Mouse (Mus musculus): ENCODE measurements around the gene Ccdc117.
"Not testable (repeated sequence)": the region's sequence is repeated elsewhere in the genome, so short reads cannot be mapped to it uniquely, and the experiment has no call there.

The Ccdc117 gene

GRCm38 (mm10) chr11:5530172-5530571 lies 11.8 kb downstream of the Ccdc117 start:
- DNase-seq = no peak

- DNase-seq = no peak
Observed at GRCm38 (mm10) chr11:5528841-5529240, 13.1 kb downstream of the Ccdc117 start.

GRCm38 (mm10) chr11:5527865-5528523 lies 14.0 kb downstream of the Ccdc117 start:
- DNase-seq = no peak

GRCm38 (mm10) chr11:5526573-5527439 lies 15.2 kb downstream of the Ccdc117 start:
- no peak for DNase-seq

GRCm38 (mm10) chr11:5525418-5525817 lies 16.6 kb downstream of the Ccdc117 start:
- DNase-seq = no peak

- no peak for DNase-seq
Observed at GRCm38 (mm10) chr11:5522798-5523415, 19.1 kb downstream of the Ccdc117 start.

GRCm38 (mm10) chr11:5521516-5522291 lies 20.3 kb downstream of the Ccdc117 start:
- peak; percentile 83 for DNase-seq

GRCm38 (mm10) chr11:5521266-5521515 lies 20.8 kb downstream of the Ccdc117 start:
- DNase-seq = no peak

GRCm38 (mm10) chr11:5520412-5521265 lies 21.3 kb downstream of the Ccdc117 start, which contains the start of gene Xbp1:
Xbp1 (plus strand) TSS chr11:5520659.
- peak; percentile 97 for DNase-seq

- no peak for DNase-seq
Observed at GRCm38 (mm10) chr11:5519681-5520080, 22.3 kb downstream of the Ccdc117 start.

- DNase-seq = no peak
Observed at GRCm38 (mm10) chr11:5517346-5517745, 24.6 kb downstream of the Ccdc117 start.

GRCm38 (mm10) chr11:5516617-5517016 lies 25.4 kb downstream of the Ccdc117 start:
- DNase-seq = no peak

GRCm38 (mm10) chr11:5516151-5516550 lies 25.8 kb downstream of the Ccdc117 start:
- DNase-seq = no peak

GRCm38 (mm10) chr11:5515655-5516054 lies 26.3 kb downstream of the Ccdc117 start:
- no peak for DNase-seq

- no peak for DNase-seq
Observed at GRCm38 (mm10) chr11:5515196-5515595, 26.8 kb downstream of the Ccdc117 start.

GRCm38 (mm10) chr11:5514091-5514490 lies 27.9 kb downstream of the Ccdc117 start:
- no peak for DNase-seq

GRCm38 (mm10) chr11:5512961-5513360 lies 29.0 kb downstream of the Ccdc117 start:
- no peak for DNase-seq

GRCm38 (mm10) chr11:5512099-5512725 lies 29.8 kb downstream of the Ccdc117 start:
- no peak for DNase-seq

GRCm38 (mm10) chr11:5510686-5511085 lies 31.3 kb downstream of the Ccdc117 start:
- DNase-seq = not testable (repeated sequence)

GRCm38 (mm10) chr11:5510099-5510391 lies 31.9 kb downstream of the Ccdc117 start:
- no peak for DNase-seq

- DNase-seq = no peak
Observed at GRCm38 (mm10) chr11:5509215-5510098, 32.5 kb downstream of the Ccdc117 start.
